Mouse (Mus musculus) kidney, adult 2 months (tissue): ENCODE results near the gene Mmel1.

Source experiments
- CTCF ChIP-seq: fragments of 200-500 bp; conservative IDR thresholded peaks from 2 replicates; pipeline ENCODE4 v1.5.1; 2011; ENCODE audit warnings: low read depth, mild to moderate bottlenecking, control low read depth, low read length, moderate library complexity, mixed read lengths; ENCODE audit not compliant: insufficient read depth, insufficient read length
- POLR2A ChIP-seq: fragments of 200-500 bp; IDR thresholded peaks from one replicate; pipeline ENCODE4 v1.6.1; 2011; ENCODE audit warnings: low read depth, low read length, control low read depth

- TF ChIP-seq CTCF = no peak
- TF ChIP-seq POLR2A = no peak
These were observed 7.4 kb upstream of the Mmel1 start for GRCm38 (mm10) chr4:154861967-154862366.
